In genomic region chr12:98564383-98564782, GRCm38 (mm10) we compare ENCODE assay signal across 16 mouse cellular contexts. TPM values are rescaled to one million over a fixed set of nuclear protein-coding genes. Genes with fewer than 3 reads are reported as not detected.
DNase-seq lines count a peak whose midpoint lies in the region; ATAC-seq lines count a peak whose summit lies in the region.
"Had no signal": no experiment of that assay in that cellular context is flagged by ENCODE, and none has a peak within 500 bp of the region (broad histone marks: within the 10 kb centered on the region; RNA-seq: fewer than 3 reads in every experiment).

No protein-coding gene starts in this region.

- peak; percentile 71 for DNase-seq in embryo, embryonic 11 days
- DNase-seq in mesoderm, embryonic 11.5 days (ENCODE audit: low read depth, low spot score) = peak; percentile 53
- DNase-seq in layer of hippocampus, adult 11-12 months (ENCODE audit: low spot score) = no peak
- DNase-seq in testis, postnatal 10 days (ENCODE audit: low spot score) = no peak
- DNase-seq: cerebellum, adult 8-10 months; heart, postnatal 14 days; kidney, adult 18-20 months; kidney, postnatal 36 days; lung, embryonic 14.5 days; thymus, adult 18-20 months had no signal

- H3K9ac ChIP-seq in forebrain, embryonic 15.5 days (replicated peaks) = no peak overlapping the region
- no peak overlapping the region for H3K9ac ChIP-seq in neural tube, embryonic 14.5 days (replicated peaks; ENCODE audit: low read depth, low read length)
- no peak overlapping the region for H3K9ac ChIP-seq in intestine, embryonic 15.5 days
- H3K9ac ChIP-seq: embryonic facial prominence, embryonic 13.5 days; limb, embryonic 15.5 days; lung, embryonic 14.5 days had no signal

- peak overlapping the region; percentile 89 for H3K27ac ChIP-seq in forebrain, embryonic 15.5 days (replicated peaks)
- no peak overlapping the region for H3K27ac ChIP-seq in neural tube, embryonic 14.5 days (ENCODE audit: low read depth, low read length)
- H3K27ac ChIP-seq in intestine, embryonic 15.5 days = no peak overlapping the region
- H3K27ac ChIP-seq: embryonic facial prominence, embryonic 13.5 days; limb, embryonic 15.5 days had no signal

- H3K9me3 ChIP-seq in forebrain, embryonic 15.5 days = no peaks in the 10 kb centered on the region
- no peaks in the 10 kb centered on the region for H3K9me3 ChIP-seq in neural tube, embryonic 14.5 days (ENCODE audit: control insufficient read depth, low read length)
- H3K9me3 ChIP-seq in intestine, embryonic 15.5 days = no peaks in the 10 kb centered on the region
- H3K9me3 ChIP-seq: embryonic facial prominence, embryonic 13.5 days; limb, embryonic 15.5 days had no signal

- H3K36me3 ChIP-seq in forebrain, embryonic 15.5 days = no peaks in the 10 kb centered on the region
- no peaks in the 10 kb centered on the region for H3K36me3 ChIP-seq in neural tube, embryonic 14.5 days (ENCODE audit: control insufficient read depth, insufficient read depth, low read length)
- H3K36me3 ChIP-seq in intestine, embryonic 15.5 days = no peaks in the 10 kb centered on the region
- H3K36me3 ChIP-seq: embryonic facial prominence, embryonic 13.5 days; limb, embryonic 15.5 days had no signal

- H3K4me1 ChIP-seq in forebrain, embryonic 15.5 days = peaks cover 90% of the 10 kb centered on the region
- H3K4me1 ChIP-seq in neural tube, embryonic 14.5 days (ENCODE audit: control insufficient read depth, insufficient read depth, low read length) = peaks cover 28% of the 10 kb centered on the region
- H3K4me1 ChIP-seq in intestine, embryonic 15.5 days (replicated peaks) = no peaks in the 10 kb centered on the region
- H3K4me1 ChIP-seq: embryonic facial prominence, embryonic 13.5 days; limb, embryonic 15.5 days had no signal

- peak overlapping the region; percentile 21; the same call in 1 of the 2 replicates for H3K4me2 ChIP-seq in forebrain, embryonic 15.5 days (replicated peaks)
- H3K4me2 ChIP-seq in neural tube, embryonic 14.5 days (ENCODE audit: low read depth, low read length) = peak overlapping the region; percentile 5; the same call in 1 of the 2 replicates
- no peak overlapping the region for H3K4me2 ChIP-seq in intestine, embryonic 15.5 days (replicated peaks)
- H3K4me2 ChIP-seq: embryonic facial prominence, embryonic 13.5 days; limb, embryonic 15.5 days; lung, embryonic 14.5 days had no signal

- no peak overlapping the region for H3K4me3 ChIP-seq in forebrain, embryonic 15.5 days
- H3K4me3 ChIP-seq in neural tube, embryonic 14.5 days (ENCODE audit: low read depth, low read length) = no peak overlapping the region
- no peak overlapping the region for H3K4me3 ChIP-seq in intestine, embryonic 15.5 days (replicated peaks)
- H3K4me3 ChIP-seq: embryonic facial prominence, embryonic 13.5 days; limb, embryonic 15.5 days had no signal

- WGBS in forebrain, embryonic 15.5 days = 5% methylated on average over 3 of the region's 3 CpGs
- 16% methylated on average over 3 of the region's 3 CpGs for WGBS in neural tube, embryonic 14.5 days
- WGBS in intestine, embryonic 15.5 days = 87% methylated on average over 3 of the region's 3 CpGs

- 0 out of 2 replicates have a peak, but pooled peaks have one; percentile 14 for ATAC-seq in forebrain, embryonic 15.5 days (replicated peaks)
- ATAC-seq in neural tube, embryonic 14.5 days (ENCODE audit: low read depth) = peak; percentile 79; the same call in 1 of the 2 replicates
- no peak for ATAC-seq in intestine, embryonic 15.5 days

- H3K27me3 ChIP-seq in forebrain, embryonic 15.5 days = no peaks in the 10 kb centered on the region
- H3K27me3 ChIP-seq in neural tube, embryonic 14.5 days (ENCODE audit: control insufficient read depth, insufficient read depth, low read length) = no peaks in the 10 kb centered on the region
- no peaks in the 10 kb centered on the region for H3K27me3 ChIP-seq in intestine, embryonic 15.5 days (replicated peaks)
- H3K27me3 ChIP-seq: limb, embryonic 15.5 days had no signal

RNA-seq across cellular contexts. Expression of gene Kcnk10, which starts 13.7 kb away (rescaled TPM):
- 51.7 and 52.1 TPM in 2 replicates for polyA plus RNA-seq in forebrain, embryonic 15.5 days (2015; fragmentation: Nextera tagmentation; extraction: Ambion mirVana)
- 40.1 and 50.5 TPM in 2 replicates for polyA plus RNA-seq in neural tube, embryonic 14.5 days (2014; fragmentation: Nextera tagmentation; extraction: Ambion mirVana)
- polyA plus RNA-seq in intestine, embryonic 15.5 days (2015; fragmentation: Nextera tagmentation; extraction: Ambion mirVana) = 1.1 and 1.7 TPM in 2 replicates
- polyA plus RNA-seq: gonadal fat pad, adult 2 months had no signal

Comparison
In these comparisons a context has a peak if more than half of its experiments do, and no peak if none do; other contexts are left out.
1. DNase-seq: peak in embryo, embryonic 11 days (single experiment) and mesoderm, embryonic 11.5 days (single experiment); none in layer of hippocampus, adult 11-12 months (single experiment) and testis, postnatal 10 days (single experiment).
2. RNA of gene Kcnk10, which starts 13.7 kb away (polyA plus RNA-seq): 51.7 to 52.1 TPM in forebrain, embryonic 15.5 days and 40.1 to 50.5 TPM in neural tube, embryonic 14.5 days; 1.1 to 1.7 TPM in intestine, embryonic 15.5 days; every median in the first group is over 10 times any median in the second.